Mouse (Mus musculus): Measurements from ENCODE around the gene Snapc2. TPM values are rescaled to one million over a fixed set of nuclear protein-coding genes. Genes with fewer than 3 reads are reported as not detected.
A peak's percentile ranks its signal among the peaks of the same experiment; 100 is the strongest.
"Not testable (repeated sequence)": the region's sequence is repeated elsewhere in the genome, so short reads cannot be mapped to it uniquely, and the experiment has no call there.

Snapc2 gene
- polyA plus RNA-seq, 1 experiment from 2014 or later, result 61.6 TPM

GRCm38 (mm10) chr8:4239193-4239890, 13.5 kb upstream of the Snapc2 start:
- no peaks in the 10 kb centered on the region for H3K9me3 ChIP-seq
- peaks cover 28% of the 10 kb centered on the region for H3K4me1 ChIP-seq
- H3K4me3 ChIP-seq, result peak overlapping the region; percentile 83
- H3K36me3 ChIP-seq, result peaks cover 22% of the 10 kb centered on the region
- ATAC-seq (ENCODE audit: borderline replicate concordance, extremely low read depth, low FRiP score, low TSS enrichment), result 0 out of 2 replicates have a peak, but pooled peaks have one; percentile 0
- no peaks in the 10 kb centered on the region for H3K27me3 ChIP-seq
- peak overlapping the region; percentile 66 for H3K4me2 ChIP-seq
- H3K9ac ChIP-seq, result peak overlapping the region; percentile 74
- 10% methylated on average over 19 of the region's 19 CpGs for WGBS
- peak overlapping the region; percentile 92 for H3K27ac ChIP-seq

GRCm38 (mm10) chr8:4245061-4245460, 7.8 kb upstream of the Snapc2 start:
- H3K9me3 ChIP-seq, result no peaks in the 10 kb centered on the region
- H3K27ac ChIP-seq, result no peak overlapping the region
- ATAC-seq (ENCODE audit: borderline replicate concordance, extremely low read depth, low FRiP score, low TSS enrichment), result no peak
- 95% methylated on average over 5 of the region's 5 CpGs for WGBS
- no peak overlapping the region for H3K9ac ChIP-seq
- peaks cover 19% of the 10 kb centered on the region for H3K4me1 ChIP-seq
- H3K4me2 ChIP-seq, result no peak overlapping the region
- peaks cover 57% of the 10 kb centered on the region for H3K36me3 ChIP-seq
- H3K4me3 ChIP-seq, result no peak overlapping the region
- no peaks in the 10 kb centered on the region for H3K27me3 ChIP-seq

- Histone ChIP-seq H3K4me3 (no peak overlapping the region), H3K36me3 (peaks cover 57% of the 10 kb centered on the region), H3K27ac (no peak overlapping the region), H3K27me3 (no peaks in the 10 kb centered on the region), H3K4me2 (no peak overlapping the region), H3K9ac (no peak overlapping the region), H3K9me3 (no peaks in the 10 kb centered on the region), H3K4me1 (peaks cover 18% of the 10 kb centered on the region)
- WGBS, result 83% methylated on average over 13 of the region's 13 CpGs
- ATAC-seq (ENCODE audit: borderline replicate concordance, extremely low read depth, low FRiP score, low TSS enrichment), result no peak
Observed at GRCm38 (mm10) chr8:4245737-4246136, 7.1 kb upstream of the Snapc2 start.

- Histone ChIP-seq H3K27me3 (no peaks in the 10 kb centered on the region), H3K27ac (no peak overlapping the region), H3K4me3 (no peak overlapping the region), H3K4me1 (peaks cover 14% of the 10 kb centered on the region), H3K9me3 (no peaks in the 10 kb centered on the region), H3K9ac (no peak overlapping the region), H3K4me2 (no peak overlapping the region), H3K36me3 (peaks cover 54% of the 10 kb centered on the region)
- 78% methylated on average over 8 of the region's 8 CpGs for WGBS
- no peak for ATAC-seq (ENCODE audit: borderline replicate concordance, extremely low read depth, low FRiP score, low TSS enrichment)
Observed at GRCm38 (mm10) chr8:4247241-4247640, 5.6 kb upstream of the Snapc2 start.

- peaks cover 19% of the 10 kb centered on the region for H3K4me1 ChIP-seq
- H3K36me3 ChIP-seq, result peaks cover 48% of the 10 kb centered on the region
- H3K27ac ChIP-seq, result no peak within 1 kb of the TSS
- H3K9ac ChIP-seq, result 0 out of 2 replicates have a peak within 1 kb of the TSS, but pooled peaks have one; percentile 6
- 73% methylated on average over 15 of the region's 15 CpGs for WGBS
- ATAC-seq (ENCODE audit: borderline replicate concordance, extremely low read depth, low FRiP score, low TSS enrichment), result no peak
- no peaks in the 10 kb centered on the region for H3K9me3 ChIP-seq
- H3K4me3 ChIP-seq, result no peak within 1 kb of the TSS
- H3K27me3 ChIP-seq, result no peaks in the 10 kb centered on the region
- H3K4me2 ChIP-seq, result no peak within 1 kb of the TSS
Observed at GRCm38 (mm10) chr8:4247951-4248540, 4.8 kb upstream of the Snapc2 start, which contains the start of gene Tgfbr3l. TSS of gene Tgfbr3l (plus strand) at chr8:4248214.

- 11% methylated on average over 29 of the region's 29 CpGs for WGBS
- no peaks in the 10 kb centered on the region for H3K9me3 ChIP-seq
- peaks cover 36% of the 10 kb centered on the region for H3K36me3 ChIP-seq
- H3K4me3 ChIP-seq, result no peak overlapping the region
- H3K27ac ChIP-seq, result no peak overlapping the region
- no peaks in the 10 kb centered on the region for H3K27me3 ChIP-seq
- H3K9ac ChIP-seq, result 0 out of 2 replicates have a peak overlapping the region, but pooled peaks have one; percentile 6
- H3K4me1 ChIP-seq, result peaks cover 27% of the 10 kb centered on the region
- ATAC-seq (ENCODE audit: borderline replicate concordance, extremely low read depth, low FRiP score, low TSS enrichment), result no peak
- no peak overlapping the region for H3K4me2 ChIP-seq
Observed at GRCm38 (mm10) chr8:4249213-4249612, 3.7 kb upstream of the Snapc2 start.

- no peak overlapping the region for H3K9ac ChIP-seq
- ATAC-seq (ENCODE audit: borderline replicate concordance, extremely low read depth, low FRiP score, low TSS enrichment), result no peak
Observed at GRCm38 (mm10) chr8:4250306-4250970, 2.4 kb upstream of the Snapc2 start.

GRCm38 (mm10) chr8:4252116-4252760, 642 bp upstream of the Snapc2 start:
- Histone ChIP-seq H3K27me3 (no peaks in the 10 kb centered on the region), H3K36me3 (peaks cover 28% of the 10 kb centered on the region), H3K4me1 (peaks cover 37% of the 10 kb centered on the region), H3K27ac (no peak overlapping the region; the same call in 1 of the 2 replicates), H3K9me3 (no peaks in the 10 kb centered on the region), H3K4me3 (peak overlapping the region; percentile 99), H3K9ac (peak overlapping the region; percentile 96), H3K4me2 (peak overlapping the region; percentile 88)
- ATAC-seq (ENCODE audit: borderline replicate concordance, extremely low read depth, low FRiP score, low TSS enrichment), result no peak
- WGBS, result 44% methylated on average over 8 of the region's 8 CpGs

More at GRCm38 (mm10) chr8:4250306-4250970, 2.4 kb upstream of the Snapc2 start:
- Histone ChIP-seq H3K27me3 (no peaks in the 10 kb centered on the region), H3K9me3 (no peaks in the 10 kb centered on the region), H3K27ac (no peak overlapping the region), H3K4me2 (no peak overlapping the region), H3K4me3 (no peak overlapping the region), H3K4me1 (peaks cover 30% of the 10 kb centered on the region), H3K36me3 (peaks cover 34% of the 10 kb centered on the region)
- 39% methylated on average over 26 of the region's 26 CpGs for WGBS

- Histone ChIP-seq H3K27ac (peak overlapping the region; percentile 92), H3K4me1 (peaks cover 43% of the 10 kb centered on the region), H3K36me3 (peaks cover 21% of the 10 kb centered on the region), H3K9me3 (no peaks in the 10 kb centered on the region), H3K4me2 (peak overlapping the region; percentile 88), H3K27me3 (no peaks in the 10 kb centered on the region), H3K4me3 (peak overlapping the region; percentile 99), H3K9ac (0 out of 2 replicates have a peak overlapping the region, but pooled peaks have one; percentile 19)
- 59% methylated on average over 6 of the region's 6 CpGs for WGBS
- ATAC-seq (ENCODE audit: borderline replicate concordance, extremely low read depth, low FRiP score, low TSS enrichment), result no peak
Observed at GRCm38 (mm10) chr8:4254001-4254400, 1.1 kb downstream of the Snapc2 start.

- H3K9me3 ChIP-seq; H3K9ac ChIP-seq; H3K4me2 ChIP-seq; H3K27me3 ChIP-seq; H3K4me3 ChIP-seq; ATAC-seq (ENCODE audit: borderline replicate concordance, extremely low read depth, low FRiP score, low TSS enrichment); H3K27ac ChIP-seq: not testable (repeated sequence)
- peaks cover 43% of the 10 kb centered on the region for H3K4me1 ChIP-seq
- H3K36me3 ChIP-seq, result peaks cover 29% of the 10 kb centered on the region
- WGBS, result 88% methylated on average over 7 of the region's 7 CpGs
Observed at GRCm38 (mm10) chr8:4255471-4255870, 2.6 kb downstream of the Snapc2 start.

- Histone ChIP-seq H3K9ac (no peak overlapping the region), H3K9me3 (no peaks in the 10 kb centered on the region), H3K4me1 (peaks cover 39% of the 10 kb centered on the region), H3K4me2 (no peak overlapping the region), H3K4me3 (no peak overlapping the region), H3K36me3 (peaks cover 42% of the 10 kb centered on the region), H3K27ac (peak overlapping the region; percentile 41), H3K27me3 (no peaks in the 10 kb centered on the region)
- WGBS, result 37% methylated on average over 4 of the region's 4 CpGs
- no peak for ATAC-seq (ENCODE audit: borderline replicate concordance, extremely low read depth, low FRiP score, low TSS enrichment)
Observed at GRCm38 (mm10) chr8:4256911-4257310, 4.0 kb downstream of the Snapc2 start.

Measured in lung, embryonic 15.5 days (tissue).